Mouse (Mus musculus) CH12.LX (cell line): ENCODE measurements around the gene Cox6a1. TPM values are rescaled to one million over a fixed set of nuclear protein-coding genes. Genes with fewer than 3 reads are reported as not detected.

Experiments used
- DNase-seq: peaks from one replicate; pipeline ENCODE4 v3.0.0-alpha.2; 2013; ENCODE audit errors: extremely low read depth
- H3K27ac ChIP-seq: 2 replicates; pipeline ENCODE4 v1.5.1; 2012; ENCODE audit warnings: low read depth, mild to moderate bottlenecking, control low read depth, moderate library complexity; ENCODE audit not compliant: insufficient read depth
- H3K27me3 ChIP-seq: replicated peaks from 2 replicates; pipeline ENCODE3; 2012; ENCODE audit warnings: inconsistent platforms
- H3K36me3 ChIP-seq, 2 experiments: replicated peaks in 1 of 2; 2 replicates each; pipeline versions ENCODE3 to v1.6.1; 2012; ENCODE audit warnings: inconsistent platforms in 1 of 2, low read length in 1 of 2, mild to moderate bottlenecking in 1 of 2, mixed read lengths in 1 of 2, moderate library complexity in 1 of 2; ENCODE audit not compliant: control insufficient read depth in 1 of 2, insufficient read depth in 1 of 2
- H3K4me1 ChIP-seq, 2 experiments: 2 replicates each; pipeline ENCODE4 v1.6.1; 2012; ENCODE audit warnings: inconsistent platforms in 1 of 2, moderate library complexity in 1 of 2; ENCODE audit not compliant: insufficient read depth in 2 of 2, control insufficient read depth in 1 of 2
- H3K4me2 ChIP-seq: 2 replicates; pipeline ENCODE4 v1.6.1; 2012; ENCODE audit warnings: low read depth, mild to moderate bottlenecking, control low read depth; ENCODE audit not compliant: poor library complexity, insufficient read depth, severe bottlenecking
- H3K4me3 ChIP-seq, 3 experiments: fragments of 150-350 bp in 1 of 3; sonication (generic) in 1 of 3; replicated peaks in 1 of 3; 2 replicates each; pipeline versions ENCODE3 to v1.5.1; 2011 to 2012; ENCODE audit warnings: low read depth in 2 of 3, low read length in 2 of 3, mild to moderate bottlenecking in 2 of 3, moderate library complexity in 2 of 3, control low read depth in 1 of 3, improper control_type of control experiment in 1 of 3, inconsistent platforms in 1 of 3, mixed read lengths in 1 of 3; ENCODE audit not compliant: poor library complexity in 1 of 3
- H3K79me2 ChIP-seq: replicated peaks from 2 replicates; pipeline ENCODE4 v1.6.1; 2012; ENCODE audit warnings: mild to moderate bottlenecking, moderate library complexity; ENCODE audit not compliant: control insufficient read depth, poor library complexity, insufficient read depth, severe bottlenecking; ENCODE audit errors: extremely low read depth
- H3K9ac ChIP-seq: 2 replicates; pipeline ENCODE4 v1.6.1; 2012; ENCODE audit warnings: low read depth, mild to moderate bottlenecking, control low read depth, moderate library complexity; ENCODE audit not compliant: insufficient read depth
- H3K9me3 ChIP-seq: replicated peaks from 2 replicates; pipeline ENCODE3; 2012; ENCODE audit warnings: low read length, inconsistent platforms, mixed read lengths
- BHLHE40 ChIP-seq: IDR thresholded peaks from 2 replicates; pipeline ENCODE4 v1.6.1; 2011; ENCODE audit warnings: mild to moderate bottlenecking, low read depth, low read length, improper control_type of control experiment
- CHD1 ChIP-seq: IDR thresholded peaks from 2 replicates; pipeline ENCODE4 v1.6.1; 2012; ENCODE audit warnings: low read depth, low read length, improper control_type of control experiment, inconsistent platforms
- CHD2 ChIP-seq: IDR thresholded peaks from 2 replicates; pipeline ENCODE4 v1.6.1; 2011; ENCODE audit warnings: low read length, improper control_type of control experiment
- CTCF ChIP-seq, 2 experiments: IDR thresholded peaks in 1 of 2; conservative IDR thresholded peaks in 1 of 2; 2 replicates each; pipeline ENCODE4 v1.5.1; 2011 to 2012; ENCODE audit warnings: low read depth in 2 of 2, low read length in 2 of 2, improper control_type of control experiment in 1 of 2, inconsistent platforms in 1 of 2, mild to moderate bottlenecking in 1 of 2, moderate library complexity in 1 of 2
- E2F4 ChIP-seq: IDR thresholded peaks from 2 replicates; pipeline ENCODE4 v1.6.1; 2011; ENCODE audit warnings: low read depth, low read length, improper control_type of control experiment; ENCODE audit not compliant: insufficient replicate concordance
- ELF1 ChIP-seq: IDR thresholded peaks from 2 replicates; pipeline ENCODE4 v1.6.1; 2014; ENCODE audit warnings: low read depth, mild to moderate bottlenecking, inconsistent platforms, low read length, improper control_type of control experiment
- EP300 ChIP-seq: IDR thresholded peaks from 2 replicates; pipeline ENCODE4 v1.6.1; 2011; ENCODE audit warnings: low read length, improper control_type of control experiment
- ETS1 ChIP-seq: conservative IDR thresholded peaks from 2 replicates; pipeline ENCODE4 v1.6.1; 2012; ENCODE audit warnings: low read depth, mild to moderate bottlenecking, inconsistent platforms, low read length, improper control_type of control experiment, moderate library complexity
- GABPA ChIP-seq: IDR thresholded peaks from 2 replicates; pipeline ENCODE4 v1.6.1; 2012; ENCODE audit warnings: low read depth, low read length, improper control_type of control experiment, inconsistent platforms; ENCODE audit not compliant: insufficient replicate concordance
- HCFC1 ChIP-seq: IDR thresholded peaks from 2 replicates; pipeline ENCODE4 v1.6.1; 2012; ENCODE audit warnings: low read depth, mild to moderate bottlenecking, inconsistent platforms, low read length, improper control_type of control experiment
- IRF4 ChIP-seq: IDR thresholded peaks from 2 replicates; pipeline ENCODE4 v1.6.1; 2014; ENCODE audit warnings: low read depth, mild to moderate bottlenecking, inconsistent platforms, low read length, improper control_type of control experiment
- JUN ChIP-seq: IDR thresholded peaks from 2 replicates; pipeline ENCODE4 v1.6.1; 2011; ENCODE audit warnings: low read depth, mild to moderate bottlenecking, low read length, improper control_type of control experiment, moderate library complexity; ENCODE audit not compliant: insufficient read depth
- JUND ChIP-seq: conservative IDR thresholded peaks from 2 replicates; pipeline ENCODE4 v1.6.1; 2011; ENCODE audit warnings: low read depth, low read length, improper control_type of control experiment
- KAT2A ChIP-seq: IDR thresholded peaks from 2 replicates; pipeline ENCODE4 v1.6.1; 2012; ENCODE audit warnings: low read length, improper control_type of control experiment, inconsistent platforms; ENCODE audit not compliant: insufficient replicate concordance
- MAFK ChIP-seq: IDR thresholded peaks from 2 replicates; pipeline ENCODE4 v1.6.1; 2011; ENCODE audit warnings: low read length, improper control_type of control experiment; ENCODE audit not compliant: insufficient replicate concordance
- MAX ChIP-seq: IDR thresholded peaks from 2 replicates; pipeline ENCODE4 v1.6.1; 2011; ENCODE audit warnings: low read length, improper control_type of control experiment
- MAZ ChIP-seq: IDR thresholded peaks from 2 replicates; pipeline ENCODE4 v1.6.1; 2012; ENCODE audit warnings: low read depth, mild to moderate bottlenecking, inconsistent platforms, low read length, improper control_type of control experiment, moderate library complexity
- MEF2A ChIP-seq: IDR thresholded peaks from 2 replicates; pipeline ENCODE4 v1.6.1; 2014; ENCODE audit warnings: low read depth, mild to moderate bottlenecking, inconsistent platforms, low read length, improper control_type of control experiment, borderline replicate concordance
- MXI1 ChIP-seq: IDR thresholded peaks from 2 replicates; pipeline ENCODE4 v1.6.1; 2011; ENCODE audit warnings: mild to moderate bottlenecking, low read depth, low read length, improper control_type of control experiment
- MYC ChIP-seq: IDR thresholded peaks from 2 replicates; pipeline ENCODE4 v1.6.1; 2011; ENCODE audit warnings: low read depth, mild to moderate bottlenecking, improper control_type of control experiment, low read length
- NELFE ChIP-seq: IDR thresholded peaks from 2 replicates; pipeline ENCODE4 v1.6.1; 2011; ENCODE audit warnings: low read depth, low read length, improper control_type of control experiment
- NRF1 ChIP-seq: IDR thresholded peaks from 2 replicates; pipeline ENCODE4 v1.6.1; 2014; ENCODE audit warnings: low read depth, mild to moderate bottlenecking, inconsistent platforms, low read length, improper control_type of control experiment, moderate library complexity
- PAX5 ChIP-seq: IDR thresholded peaks from 2 replicates; pipeline ENCODE4 v1.6.1; 2012; ENCODE audit warnings: low read length, inconsistent platforms, mixed read lengths
- POLR2A ChIP-seq: IDR thresholded peaks from 2 replicates; pipeline ENCODE4 v1.6.1; 2011; ENCODE audit warnings: low read depth, mild to moderate bottlenecking, improper control_type of control experiment, low read length
- POLR2AphosphoS2 ChIP-seq: IDR thresholded peaks from 2 replicates; pipeline ENCODE4 v1.6.1; 2011; ENCODE audit warnings: low read depth, low read length, improper control_type of control experiment
- RAD21 ChIP-seq: IDR thresholded peaks from 2 replicates; pipeline ENCODE4 v1.6.1; 2011; ENCODE audit warnings: low read depth, mild to moderate bottlenecking, low read length, improper control_type of control experiment, moderate library complexity
- RCOR1 ChIP-seq: conservative IDR thresholded peaks from 2 replicates; pipeline ENCODE4 v1.6.1; 2012; ENCODE audit warnings: low read depth, mild to moderate bottlenecking, inconsistent platforms, low read length, improper control_type of control experiment
- SIN3A ChIP-seq: IDR thresholded peaks from 2 replicates; pipeline ENCODE4 v1.6.1; 2012; ENCODE audit warnings: low read length, improper control_type of control experiment, inconsistent platforms
- SMC3 ChIP-seq: IDR thresholded peaks from 2 replicates; pipeline ENCODE4 v1.6.1; 2011; ENCODE audit warnings: low read depth, low read length, improper control_type of control experiment
- TBP ChIP-seq: conservative IDR thresholded peaks from 2 replicates; pipeline ENCODE4 v1.6.1; 2011; ENCODE audit warnings: low read depth, low read length, improper control_type of control experiment
- TCF12 ChIP-seq: IDR thresholded peaks from 2 replicates; pipeline ENCODE4 v1.6.1; 2014; ENCODE audit warnings: low read depth, mild to moderate bottlenecking, inconsistent platforms, low read length, improper control_type of control experiment
- UBTF ChIP-seq: IDR thresholded peaks from 2 replicates; pipeline ENCODE4 v1.6.1; 2012; ENCODE audit warnings: low read depth, mild to moderate bottlenecking, inconsistent platforms, low read length, improper control_type of control experiment, moderate library complexity
- USF1 ChIP-seq: IDR thresholded peaks from 2 replicates; pipeline ENCODE4 v1.6.1; 2014; ENCODE audit warnings: low read depth, mild to moderate bottlenecking, inconsistent platforms, low read length, improper control_type of control experiment
- USF2 ChIP-seq: conservative IDR thresholded peaks from 2 replicates; pipeline ENCODE4 v1.6.1; 2011; ENCODE audit warnings: low read depth, low read length, improper control_type of control experiment
- ZC3H11A ChIP-seq: IDR thresholded peaks from 2 replicates; pipeline ENCODE4 v1.6.1; 2012; ENCODE audit warnings: low read depth, mild to moderate bottlenecking, inconsistent platforms, low read length, improper control_type of control experiment
- ZKSCAN1 ChIP-seq: IDR thresholded peaks from 2 replicates; pipeline ENCODE4 v1.6.1; 2012; ENCODE audit warnings: low read depth, inconsistent platforms, low read length, improper control_type of control experiment, borderline replicate concordance
- ZMIZ1 ChIP-seq: IDR thresholded peaks from 2 replicates; pipeline ENCODE4 v1.6.1; 2012; ENCODE audit warnings: low read depth, mild to moderate bottlenecking, inconsistent platforms, low read length, improper control_type of control experiment
- ZNF384 ChIP-seq: IDR thresholded peaks from 2 replicates; pipeline ENCODE4 v1.6.1; 2012; ENCODE audit warnings: low read depth, low read length, improper control_type of control experiment, inconsistent platforms
- dilution Hi-C: fragments of 300-500 bp; cut with MboI; formaldehyde crosslinking; loops from 2 replicates; pipeline ENCODE4 v1.14.3; 2020; ENCODE audit warnings: low sequenced_read_pairs; ENCODE audit not compliant: extremely low pct_unique_long_range_greater_than_20kb, extremely low pct_ligation_motif_present
- in situ Hi-C: fragments of 300-500 bp; cut with MboI; formaldehyde crosslinking; loops from 3 replicates; pipeline ENCODE4 v1.14.3; 2019; ENCODE audit warnings: low sequenced_read_pairs, low pct_ligation_motif_present, low pct_unique_long_range_greater_than_20kb, mixed read lengths
- polyA plus RNA-seq: library from polyadenylated mRNA; unstranded; fragments of >175 nt; gene quantifications from 2 replicates; pipeline ENCODE4 v1.2.1, GENCODE M21; 2012; ENCODE audit warnings: low read depth; ENCODE audit not compliant: insufficient read length
- total RNA-seq, 2 experiments: library from RNA; depleted of rRNA; stranded (reverse); fragments of 300-350 nt in 1 of 2; fragments of >200 nt in 1 of 2; gene quantifications; 2 replicates each; pipeline ENCODE4 v1.2.3; 2012 to 2014

Cox6a1 gene
- total and polyA plus RNA-seq, 3 experiments = 257 to 673 (median 612) TPM

GRCm38 (mm10) chr5:115347564-115347963 is 1.2 kb downstream of the Cox6a1 start:
- H3K27me3 ChIP-seq = no peaks in the 10 kb centered on the region
- dilution Hi-C loops = no loop called here
- no peak overlapping the region for H3K27ac ChIP-seq

DNA sequence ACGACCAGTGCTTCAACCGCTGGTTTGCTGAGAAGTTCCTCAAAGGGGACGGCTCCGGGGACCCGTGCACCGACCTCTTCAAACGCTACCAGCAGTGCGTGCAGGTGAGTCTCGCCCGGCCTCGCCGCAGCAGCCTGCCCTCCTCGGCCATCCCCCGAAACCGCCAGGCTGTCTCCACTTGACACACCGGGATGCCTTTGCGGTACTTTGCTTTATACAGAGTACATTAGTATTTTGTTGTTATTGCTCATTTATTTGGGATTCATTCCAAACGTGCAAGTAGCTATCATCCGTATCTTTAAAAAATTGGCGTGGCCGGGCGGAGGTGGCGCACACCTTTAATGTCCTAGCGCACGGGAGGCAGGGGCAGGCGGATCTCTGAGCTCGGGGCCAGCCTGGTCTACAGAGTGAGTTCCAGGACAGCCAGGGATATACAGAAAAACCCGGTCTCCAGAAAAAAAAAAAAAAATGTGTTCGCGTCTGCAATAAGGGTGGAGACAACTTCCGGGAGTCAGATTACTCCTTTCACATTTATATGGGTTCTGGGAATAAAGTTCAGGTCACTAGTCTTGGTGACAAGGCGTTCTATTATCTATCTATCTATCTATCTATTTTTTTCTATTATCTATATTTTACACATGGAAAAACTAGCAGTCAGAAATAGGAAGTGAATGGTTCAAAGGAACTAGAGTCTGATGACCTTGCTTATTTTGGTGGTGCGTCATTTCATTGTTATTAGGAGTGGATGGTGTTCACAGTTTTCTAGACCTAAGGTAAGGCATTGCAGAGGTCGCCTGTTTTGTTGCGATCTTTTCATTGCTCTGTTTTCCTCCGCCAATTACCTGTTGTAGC is 7.2 kb downstream of the Cox6a1 start:
- H3K4me2 ChIP-seq = peak overlapping the region; percentile 84
- dilution Hi-C loops = no loop called here
- in situ Hi-C loops = loop anchor here (5.0 kb wide), 1 partner anchor 39 kb away; the partner anchor contains the start of gene Dynll1
- peaks cover 5 to 28% of the 10 kb centered on the region in 2 experiments for H3K4me1 ChIP-seq
- peak overlapping the region; percentile 89; the same call in 1 of the 2 replicates for H3K27ac ChIP-seq
- H3K36me3 ChIP-seq = peaks cover 45 to 60% of the 10 kb centered on the region in 2 experiments
- DNase-seq = no peak
- peaks cover 50% of the 10 kb centered on the region for H3K79me2 ChIP-seq
- no peaks in the 10 kb centered on the region for H3K9me3 ChIP-seq
- H3K4me3 ChIP-seq = peak overlapping the region; percentile 76 to 95 (median 77)
- TF ChIP-seq MXI1 = no peak
- no peak for TF ChIP-seq MAZ
- TF ChIP-seq NELFE = 0 out of 2 replicates have a peak, but pooled peaks have one; percentile 4
- H3K27me3 ChIP-seq = no peaks in the 10 kb centered on the region
- H3K9ac ChIP-seq = peak overlapping the region; percentile 28

More at GRCm38 (mm10) chr5:115347564-115347963, 1.2 kb downstream of the Cox6a1 start:
- DNase-seq = peak; percentile 89
- Histone ChIP-seq H3K4me1 (peaks cover 0 to 15% of the 10 kb centered on the region in 2 experiments; a peak in 2 of 4 replicates), H3K36me3 (peaks cover 36 to 46% of the 10 kb centered on the region in 2 experiments), H3K9ac (peak overlapping the region; percentile 67; the same call in 1 of the 2 replicates), H3K9me3 (peaks cover 4% of the 10 kb centered on the region), H3K4me3 (peak overlapping the region; percentile 42 to 97 (median 92)), H3K79me2 (peaks cover 46% of the 10 kb centered on the region), H3K4me2 (peak overlapping the region; percentile 96)
- in situ Hi-C loops = loop anchor here (5.0 kb wide), 1 partner anchor 95 kb away; no protein-coding TSS in a partner anchor
- TF ChIP-seq MYC (0 out of 2 replicates have a peak, but pooled peaks have one; percentile 23), KAT2A (no peak), ZMIZ1 (no peak), UBTF (0 out of 2 replicates have a peak, but pooled peaks have one; percentile 22), TBP (no peak), CHD2 (no peak), EP300 (no peak), ZKSCAN1 (no peak), ETS1 (no peak), TCF12 (no peak), USF1 (no peak), BHLHE40 (no peak), USF2 (no peak), MEF2A (no peak; the same call in 1 of the 2 replicates), MXI1 (peak; percentile 52; the same call in 1 of the 2 replicates), RAD21 (peak; percentile 76), RCOR1 (no peak), JUND (no peak), SIN3A (peak; percentile 91), ZNF384 (no peak; the same call in 1 of the 2 replicates), MAFK (no peak), IRF4 (peak; percentile 48; the same call in 1 of the 2 replicates), E2F4 (no peak), CTCF (conservative IDR thresholded peaks at IDR 0.05 in 1 of 2, IDR thresholded peaks at IDR 0.05 in 1 of 2; ENCODE audit: low read depth in 2 of 2, low read length in 2 of 2) (peak; percentile 89 to 93), NRF1 (no peak), ZC3H11A (no peak), GABPA (no peak), MAZ (0 out of 2 replicates have a peak, but pooled peaks have one; percentile 58), SMC3 (peak; percentile 77), POLR2AphosphoS2 (no peak), MAX (no peak), NELFE (no peak), HCFC1 (no peak), JUN (no peak), PAX5 (no peak), CHD1 (no peak), POLR2A (no peak), ELF1 (no peak)
